Mouse (Mus musculus) embryonic fibroblast, embryonic 13.5 days (primary cell): Measurements from ENCODE around the gene Ssxb10.

ENCODE experiments used
- CTCF ChIP-seq: IDR thresholded peaks from 2 replicates; pipeline ENCODE4 v1.5.1; 2011; ENCODE audit warnings: mild to moderate bottlenecking, control low read depth, low read length, moderate library complexity, borderline replicate concordance; ENCODE audit not compliant: insufficient read depth
- POLR2A ChIP-seq: IDR thresholded peaks from 2 replicates; pipeline ENCODE4 v1.6.1; 2011; ENCODE audit warnings: low read depth, mild to moderate bottlenecking, control low read depth, low read length, moderate library complexity

DNA sequence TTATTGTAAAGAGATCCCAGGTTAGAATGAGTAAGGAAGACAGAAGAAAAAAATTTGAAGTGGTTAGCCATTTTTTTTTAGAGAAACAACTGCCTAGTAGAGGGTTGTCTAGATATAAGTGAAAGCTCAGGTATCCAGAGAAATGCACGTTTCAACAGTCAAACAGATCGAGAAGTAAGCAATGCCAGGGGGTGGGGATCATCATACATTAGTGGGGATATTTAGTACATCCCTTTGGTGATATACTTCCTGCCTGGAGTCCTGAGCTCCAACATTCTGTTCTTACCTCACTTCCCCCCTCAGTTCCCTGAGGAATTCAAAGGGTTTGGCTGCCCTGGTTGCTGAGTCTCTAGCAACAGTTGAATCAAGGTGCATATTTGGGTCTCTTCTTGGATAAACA, at the start of gene Ssxb10:
- TF ChIP-seq CTCF (no peak), POLR2A (no peak)
